Mouse (Mus musculus) hindlimb bud, embryonic 11.5 days (tissue): Measurements from ENCODE around the gene Megf11.
"Not testable (repeated sequence)": the region's sequence is repeated elsewhere in the genome, so short reads cannot be mapped to it uniquely, and the experiment has no call there.

Experiments
- DNase-seq: peaks from one replicate; pipeline ENCODE4 v3.0.0-alpha.2; 2012; ENCODE audit warnings: low read depth, low spot score; ENCODE audit errors: extremely low spot score

Megf11 gene

GRCm38 (mm10) chr9:64466090-64466489, 80.7 kb downstream of the Megf11 start:
- no peak for DNase-seq

- no peak for DNase-seq
These were observed 81.1 kb downstream of the Megf11 start for GRCm38 (mm10) chr9:64466564-64466963.

- DNase-seq: no peak
These were observed 85.4 kb downstream of the Megf11 start for GRCm38 (mm10) chr9:64470806-64471205.

- DNase-seq: no peak
These were observed 85.9 kb downstream of the Megf11 start for GRCm38 (mm10) chr9:64471336-64471735.

- DNase-seq: no peak
These were observed 86.7 kb downstream of the Megf11 start for GRCm38 (mm10) chr9:64472165-64472564.

- DNase-seq: no peak
These were observed 87.3 kb downstream of the Megf11 start for GRCm38 (mm10) chr9:64472743-64473142.

- DNase-seq: no peak
These were observed 87.7 kb downstream of the Megf11 start for GRCm38 (mm10) chr9:64473170-64473569.

GRCm38 (mm10) chr9:64473695-64474094, 88.3 kb downstream of the Megf11 start:
- no peak for DNase-seq

- DNase-seq: no peak
These were observed 88.7 kb downstream of the Megf11 start for GRCm38 (mm10) chr9:64474142-64474541.

GRCm38 (mm10) chr9:64475942-64476341, 90.5 kb downstream of the Megf11 start:
- DNase-seq: no peak

GRCm38 (mm10) chr9:64477397-64477796, 92.0 kb downstream of the Megf11 start:
- DNase-seq: not testable (repeated sequence)

GRCm38 (mm10) chr9:64482126-64482525, 96.7 kb downstream of the Megf11 start:
- no peak for DNase-seq

- DNase-seq: no peak
These were observed 102.0 kb downstream of the Megf11 start for GRCm38 (mm10) chr9:64487377-64487776.

GRCm38 (mm10) chr9:64494647-64495046, 109.2 kb downstream of the Megf11 start:
- no peak for DNase-seq

GRCm38 (mm10) chr9:64498929-64499328, 113.5 kb downstream of the Megf11 start:
- no peak for DNase-seq

- no peak for DNase-seq
These were observed 115.8 kb downstream of the Megf11 start for GRCm38 (mm10) chr9:64501211-64501610.

GRCm38 (mm10) chr9:64503996-64504395, 118.6 kb downstream of the Megf11 start:
- DNase-seq: no peak

GRCm38 (mm10) chr9:64504456-64504855, 119.0 kb downstream of the Megf11 start:
- no peak for DNase-seq

GRCm38 (mm10) chr9:64504921-64505320, 119.5 kb downstream of the Megf11 start:
- DNase-seq: no peak

GRCm38 (mm10) chr9:64506440-64507206, 121.2 kb downstream of the Megf11 start:
- DNase-seq: no peak

- DNase-seq: no peak
These were observed 121.7 kb downstream of the Megf11 start for GRCm38 (mm10) chr9:64507207-64507517.

- DNase-seq: no peak
These were observed 122.6 kb downstream of the Megf11 start for GRCm38 (mm10) chr9:64507995-64508394.

GRCm38 (mm10) chr9:64514826-64515225, 129.4 kb downstream of the Megf11 start:
- DNase-seq: no peak
